Mouse (Mus musculus): ENCODE data around the gene Dohh.

The Dohh gene

GRCm38 (mm10) chr10:81427804-81428506 lies 43.7 kb downstream of the Dohh start:
- in situ Hi-C loops (cut with MboI; ENCODE audit: low sequenced_read_pairs), result no loop called here

GRCm38 (mm10) chr10:81428507-81428870 lies 44.3 kb downstream of the Dohh start:
- in situ Hi-C loops (cut with MboI; ENCODE audit: low sequenced_read_pairs), result no loop called here

- in situ Hi-C loops (cut with MboI; ENCODE audit: low sequenced_read_pairs), result no loop called here
These were observed 44.9 kb downstream of the Dohh start for GRCm38 (mm10) chr10:81429092-81429491.

GRCm38 (mm10) chr10:81429605-81430061 lies 45.4 kb downstream of the Dohh start:
- in situ Hi-C loops (cut with MboI; ENCODE audit: low sequenced_read_pairs), result no loop called here

- in situ Hi-C loops (cut with MboI; ENCODE audit: low sequenced_read_pairs), result no loop called here
These were observed 46.1 kb downstream of the Dohh start for GRCm38 (mm10) chr10:81430141-81430830.

- in situ Hi-C loops (cut with MboI; ENCODE audit: low sequenced_read_pairs), result no loop called here
These were observed 46.8 kb downstream of the Dohh start for GRCm38 (mm10) chr10:81430831-81431525.

- in situ Hi-C loops (cut with MboI; ENCODE audit: low sequenced_read_pairs), result no loop called here
These were observed 47.4 kb downstream of the Dohh start for GRCm38 (mm10) chr10:81431526-81432168.

- in situ Hi-C loops (cut with MboI; ENCODE audit: low sequenced_read_pairs), result no loop called here
These were observed 48.1 kb downstream of the Dohh start for GRCm38 (mm10) chr10:81432169-81432867.

GRCm38 (mm10) chr10:81432868-81433262 lies 48.6 kb downstream of the Dohh start:
- in situ Hi-C loops (cut with MboI; ENCODE audit: low sequenced_read_pairs), result no loop called here

- in situ Hi-C loops (cut with MboI; ENCODE audit: low sequenced_read_pairs), result no loop called here
These were observed 49.5 kb downstream of the Dohh start for GRCm38 (mm10) chr10:81433541-81434289.

GRCm38 (mm10) chr10:81434361-81435263 lies 50.4 kb downstream of the Dohh start:
- in situ Hi-C loops (cut with MboI; ENCODE audit: low sequenced_read_pairs), result no loop called here

- in situ Hi-C loops (cut with MboI; ENCODE audit: low sequenced_read_pairs), result no loop called here
These were observed 51.2 kb downstream of the Dohh start for GRCm38 (mm10) chr10:81435436-81435835.

Measured in CH12F3 (cell line).